Mouse (Mus musculus) activated CD4-positive, CD25-positive, alpha-beta regulatory T cell, adult 4 months (primary cell): ENCODE results near the gene Gm16181. TPM values are rescaled to one million over a fixed set of nuclear protein-coding genes. Genes with fewer than 3 reads are reported as not detected.

Experiments
- polyA plus RNA-seq, 2 experiments: library from polyadenylated mRNA; unstranded; fragments of 100-300 nt; shearing (Covaris generic); gene quantifications; one replicate each; pipeline ENCODE4 v1.2.1; 2017

Gene Gm16181
- polyA plus RNA-seq, 2 experiments from 2014 or later: 1.8 TPM; not detected in 1

Other genes starting within 250 kb of the Gm16181 start
- 1 to 10 TPM in 1 of 2 experiments, under 1 TPM in 1; 0.17 to 5.1 TPM for gene Hspa1a, start 248.7 kb upstream of the Gm16181 start, polyA plus RNA-seq
- under 1 TPM in 1 of 2 experiments, not detected in 1; 0.46 TPM for gene Hspa1l, start 248.1 kb upstream of the Gm16181 start, polyA plus RNA-seq
- 10 to 100 TPM; 45.5 to 61.3 TPM for gene Lsm2, start 239.0 kb upstream of the Gm16181 start, polyA plus RNA-seq
- 10 to 100 TPM; 28.5 to 29.1 TPM for gene Vars, start 219.8 kb upstream of the Gm16181 start, polyA plus RNA-seq
- gene Vwa7, start 204.3 kb upstream of the Gm16181 start, polyA plus RNA-seq: under 1 TPM; 0.11 to 0.12 TPM
- gene Sapcd1, start 192.8 kb upstream of the Gm16181 start, polyA plus RNA-seq: 1 to 10 TPM; 1.8 to 2.1 TPM
- gene Msh5, start 174.1 kb upstream of the Gm16181 start, polyA plus RNA-seq: 1 to 10 TPM; 1.3 to 1.6 TPM
- gene Clic1, start 170.9 kb upstream of the Gm16181 start, polyA plus RNA-seq: 100 to 1,000 TPM; 464 to 670 TPM
- 1 to 10 TPM in 1 of 2 experiments, under 1 TPM in 1; 0.36 to 1.8 TPM for gene Ddah2, start 161.8 kb upstream of the Gm16181 start, polyA plus RNA-seq
- not detected for gene Ly6g6c, start 155.4 kb upstream of the Gm16181 start, polyA plus RNA-seq
- not detected for gene Mpig6b, start 154.7 kb upstream of the Gm16181 start, polyA plus RNA-seq
- gene Ly6g6e, start 143.9 kb upstream of the Gm16181 start, polyA plus RNA-seq: not detected
- gene Ly6g6d, start 142.8 kb upstream of the Gm16181 start, polyA plus RNA-seq: not detected
- gene Ly6g6f, start 135.2 kb upstream of the Gm16181 start, polyA plus RNA-seq: under 1 TPM in 1 of 2 experiments, not detected in 1; 0.29 TPM
- gene Abhd16a, start 131.6 kb upstream of the Gm16181 start, polyA plus RNA-seq: 10 to 100 TPM; 18.7 to 20.6 TPM
- gene Ly6g5c, start 112.6 kb upstream of the Gm16181 start, polyA plus RNA-seq: not detected
- 1 to 10 TPM; 1.9 to 2.4 TPM for gene Ly6g5b, start 105.4 kb upstream of the Gm16181 start, polyA plus RNA-seq
- 10 to 100 TPM; 60.4 to 70.2 TPM for gene Gpank1, start 99.4 kb upstream of the Gm16181 start, polyA plus RNA-seq
- 100 to 1,000 TPM; 274 to 355 TPM for gene Csnk2b, start 98.8 kb upstream of the Gm16181 start, polyA plus RNA-seq
- gene D17H6S53E, start 94.5 kb upstream of the Gm16181 start, polyA plus RNA-seq: 10 to 100 TPM; 22.6 to 26.3 TPM
- gene Apom, start 88.8 kb upstream of the Gm16181 start, polyA plus RNA-seq: not detected
- gene Bag6, start 85.7 kb upstream of the Gm16181 start, polyA plus RNA-seq: 10 to 100 TPM; 26.2 to 34.1 TPM
- gene Prrc2a, start 55.9 kb upstream of the Gm16181 start, polyA plus RNA-seq: 10 to 100 TPM; 38.8 to 78.9 TPM
- gene Aif1, start 44.8 kb upstream of the Gm16181 start, polyA plus RNA-seq: 1 to 10 TPM in 1 of 2 experiments, under 1 TPM in 1; 0.91 to 1.9 TPM
- 10 to 100 TPM in 1 of 2 experiments, 1 to 10 TPM in 1; 5.4 to 13.4 TPM for gene Lst1, start 32.4 kb upstream of the Gm16181 start, polyA plus RNA-seq
- gene Ltb, start 26.4 kb upstream of the Gm16181 start, polyA plus RNA-seq: 100 to 1,000 TPM; 134 to 383 TPM
- 10 to 100 TPM; 21.5 to 21.6 TPM for gene Tnf, start 18.8 kb upstream of the Gm16181 start, polyA plus RNA-seq
- gene Lta, start 15.5 kb upstream of the Gm16181 start, polyA plus RNA-seq: 10 to 100 TPM; 70.5 to 90.5 TPM
- 1 to 10 TPM; 2.3 to 4.0 TPM for gene Atp6v1g2, start 12.8 kb downstream of the Gm16181 start, polyA plus RNA-seq
- 1 to 10 TPM; 3.4 to 4.4 TPM for gene Nfkbil1, start 15.0 kb downstream of the Gm16181 start, polyA plus RNA-seq
- gene Ddx39b, start 20.9 kb downstream of the Gm16181 start, polyA plus RNA-seq: 100 to 1,000 TPM; 200 to 247 TPM
- gene H2-D1, start 41.9 kb downstream of the Gm16181 start, polyA plus RNA-seq: 1,000 to 10,000 TPM; 3,460 to 4,099 TPM
- gene H2-Q1, start 99.6 kb downstream of the Gm16181 start, polyA plus RNA-seq: not detected
- gene H2-Q2, start 121.4 kb downstream of the Gm16181 start, polyA plus RNA-seq: 1 to 10 TPM; 7.5 to 8.8 TPM
- gene H2-Q4, start 158.8 kb downstream of the Gm16181 start, polyA plus RNA-seq: 10 to 100 TPM; 12.1 to 12.7 TPM
- gene H2-Q6, start 204.0 kb downstream of the Gm16181 start, polyA plus RNA-seq: 100 to 1,000 TPM; 450 to 531 TPM
- gene H2-Q7, start 218.3 kb downstream of the Gm16181 start, polyA plus RNA-seq: 1,000 to 10,000 TPM; 1,012 to 1,237 TPM
- gene H2-Q10, start 249.3 kb downstream of the Gm16181 start, polyA plus RNA-seq: 10 to 100 TPM in 1 of 2 experiments, 1 to 10 TPM in 1; 7.3 to 20.1 TPM